Comparison of ENCODE assay signal across 16 mouse cellular contexts in the genomic region with DNA sequence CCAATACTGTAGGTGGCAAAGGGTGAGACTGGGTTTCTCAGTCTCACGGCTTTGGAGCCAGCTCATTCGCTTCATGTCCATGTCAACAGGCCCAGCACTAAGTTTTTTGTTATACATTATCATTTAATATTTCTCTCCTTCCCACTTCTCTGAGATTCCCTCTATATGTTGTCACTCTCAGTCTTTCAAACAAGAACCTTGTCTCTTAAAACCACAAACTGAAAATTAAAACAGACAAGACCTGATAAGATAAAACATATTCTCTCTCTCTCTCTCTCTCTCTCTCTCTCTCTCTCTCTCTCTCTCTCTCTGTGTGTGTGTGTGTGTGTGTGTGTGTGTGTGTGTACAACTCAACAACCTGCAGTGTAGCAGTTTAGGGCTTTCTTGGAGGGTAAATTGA.
"Had no signal": no experiment of that assay in that cellular context is flagged by ENCODE, and none has a peak within 500 bp of the region (broad histone marks: within the 10 kb centered on the region; RNA-seq: fewer than 3 reads in every experiment).

No protein-coding gene starts in this region.

- H3K27me3 ChIP-seq: neural tube, embryonic 13.5 days; neural tube, embryonic 15.5 days; stomach, embryonic 15.5 days had no signal

- H3K4me3 ChIP-seq: neural tube, embryonic 13.5 days; neural tube, embryonic 15.5 days; stomach, embryonic 15.5 days had no signal

- H3K4me1 ChIP-seq: neural tube, embryonic 13.5 days; neural tube, embryonic 15.5 days; stomach, embryonic 15.5 days had no signal

- H3K36me3 ChIP-seq: neural tube, embryonic 13.5 days; neural tube, embryonic 15.5 days; stomach, embryonic 15.5 days had no signal

- H3K27ac ChIP-seq: neural tube, embryonic 13.5 days; neural tube, embryonic 15.5 days; stomach, embryonic 15.5 days; stomach, postnatal 0 days had no signal

- DNase-seq: retina, postnatal 1 day; right cerebral cortex, adult 18-20 months; right cerebral cortex, postnatal 14 days; right cerebral cortex, postnatal 25 days; right cerebral cortex, postnatal 4 days; spleen, adult 18-20 months; thymus, adult 18-20 months; thymus, adult 2 months; thymus, postnatal 14 days; thymus, postnatal 25 days; thymus, postnatal 36 days; thymus, postnatal 4 days had no signal

- H3K9me3 ChIP-seq: neural tube, embryonic 13.5 days; neural tube, embryonic 15.5 days; stomach, embryonic 15.5 days had no signal

- H3K9ac ChIP-seq: neural tube, embryonic 13.5 days; neural tube, embryonic 15.5 days; stomach, embryonic 15.5 days had no signal
